Mouse (Mus musculus) lung, postnatal 0 days (tissue): ENCODE results near the gene Foxa2.

Source experiments
- CTCF ChIP-seq: IDR thresholded peaks from 2 replicates; pipeline ENCODE4 v1.5.1; 2016; ENCODE audit warnings: antibody characterized with exemption, mild to moderate bottlenecking
- EP300 ChIP-seq: IDR thresholded peaks from 2 replicates; pipeline ENCODE4 v1.6.1; 2016; ENCODE audit warnings: antibody characterized with exemption, mild to moderate bottlenecking, control low read depth

DNA sequence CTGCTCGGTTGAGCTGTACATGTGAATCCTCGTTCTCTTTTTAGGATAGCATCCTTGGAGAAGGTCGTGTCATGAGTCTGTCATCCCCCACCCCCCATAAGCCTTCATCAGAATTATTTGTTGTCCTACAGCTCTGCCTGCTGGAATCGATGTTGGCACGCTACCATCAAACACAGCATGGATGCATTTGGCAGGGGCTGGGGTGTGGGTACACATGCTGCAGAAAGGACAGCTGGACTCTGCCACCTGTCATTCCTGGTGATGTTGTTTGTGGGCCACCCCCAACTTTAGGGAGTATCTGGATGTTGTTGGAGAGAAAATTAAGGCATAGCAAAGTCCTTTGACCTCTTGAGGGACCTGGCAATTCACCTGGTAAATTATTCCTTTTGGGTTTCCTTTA lies 38.8 kb upstream of the Foxa2 start:
- TF ChIP-seq CTCF (no peak), EP300 (no peak)
